Comparison of ENCODE assay signal across 7 mouse cellular contexts in the genomic region with DNA sequence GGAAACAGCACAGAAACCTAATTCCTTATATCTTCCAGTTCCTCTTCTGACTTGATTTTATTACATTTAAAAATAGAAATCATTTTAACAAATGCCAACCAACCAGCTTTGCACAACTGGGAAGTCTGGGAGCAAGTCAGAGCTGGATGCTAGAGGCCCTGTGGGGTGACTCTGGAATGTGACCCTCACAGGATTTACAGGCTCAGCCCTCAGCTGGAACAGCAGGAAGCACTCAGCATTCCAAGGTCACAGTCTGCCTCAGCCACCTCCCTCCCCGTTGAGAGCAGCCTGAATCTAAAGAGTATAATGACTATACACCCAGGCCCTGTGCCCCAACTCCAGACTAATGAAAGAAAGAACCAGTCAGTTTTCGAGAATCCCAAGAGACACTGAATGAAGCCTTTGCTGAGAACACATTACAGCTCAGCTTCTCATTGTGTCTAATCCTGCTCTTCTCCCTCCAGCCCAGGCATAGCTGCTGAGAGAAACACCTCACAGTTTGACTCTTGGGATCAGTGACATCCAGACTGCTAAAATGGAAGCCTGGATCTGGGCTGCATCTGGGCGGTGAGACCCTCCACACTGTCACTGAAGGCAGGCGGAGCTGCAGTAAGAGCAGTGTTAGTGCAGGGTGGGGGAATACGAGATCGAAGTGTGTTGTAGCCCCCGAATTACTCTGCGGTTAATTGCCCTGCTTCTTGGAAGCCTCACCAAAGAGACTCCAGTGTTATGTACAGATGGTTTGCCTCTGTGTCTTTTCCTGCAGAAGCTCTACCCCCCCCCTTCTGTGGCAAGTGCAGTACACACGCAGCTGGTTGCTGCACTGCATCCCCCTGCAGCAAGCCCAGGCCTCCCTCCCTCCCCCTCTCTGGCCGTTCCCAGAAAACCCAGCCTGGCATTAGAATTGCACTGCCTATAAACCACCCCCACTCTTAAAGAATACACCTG. TPM values are rescaled to one million over a fixed set of nuclear protein-coding genes. Genes with fewer than 3 reads are reported as not detected.
DNase-seq lines count a peak whose midpoint lies in the region; ATAC-seq and TF ChIP-seq lines count a peak whose summit lies in the region.

No protein-coding gene starts in this region.

- H3K27me3 ChIP-seq in embryonic facial prominence, embryonic 13.5 days: no peaks in the 10 kb centered on the region
- H3K27me3 ChIP-seq in stomach, postnatal 0 days (ENCODE audit: control insufficient read depth, insufficient read depth, low read length): no peaks in the 10 kb centered on the region

- no peaks in the 10 kb centered on the region for H3K4me1 ChIP-seq in embryonic facial prominence, embryonic 13.5 days
- no peaks in the 10 kb centered on the region for H3K4me1 ChIP-seq in stomach, postnatal 0 days (replicated peaks; ENCODE audit: control insufficient read depth, insufficient read depth)

- H3K9ac ChIP-seq in embryonic facial prominence, embryonic 13.5 days: no peak overlapping the region; the same call in 1 of the 2 replicates
- peak overlapping the region; percentile 38; the same call in 1 of the 2 replicates for H3K9ac ChIP-seq in stomach, postnatal 0 days (ENCODE audit: low read length)

- no peak for TF ChIP-seq EP300 in stomach, postnatal 0 days (optimal IDR thresholded peaks at IDR 0.05)

- no peak for ATAC-seq in embryonic facial prominence, embryonic 13.5 days (ENCODE audit: insufficient number of reproducible peaks, insufficient read depth, low FRiP score, low TSS enrichment, low read depth)
- peak; percentile 60; the same call in 1 of the 2 replicates for ATAC-seq in stomach, postnatal 0 days (ENCODE audit: low FRiP score, low TSS enrichment)

- intact Hi-C loops in left cerebral cortex, postnatal 36 days (cut with DNase I): no loop called here
- intact Hi-C loops in left cerebral cortex, postnatal 14 days (cut with DNase I): no loop called here

- no peaks in the 10 kb centered on the region for H3K9me3 ChIP-seq in embryonic facial prominence, embryonic 13.5 days
- H3K9me3 ChIP-seq in stomach, postnatal 0 days (ENCODE audit: control insufficient read depth, low read length): no peaks in the 10 kb centered on the region

- TF ChIP-seq CTCF in stomach, postnatal 0 days (IDR thresholded peaks at IDR 0.05; ENCODE audit: low read depth): no peak

- H3K4me2 ChIP-seq in embryonic facial prominence, embryonic 13.5 days: no peak overlapping the region
- no peak overlapping the region for H3K4me2 ChIP-seq in stomach, postnatal 0 days (replicated peaks; ENCODE audit: low read depth)

- peaks cover 66% of the 10 kb centered on the region for H3K36me3 ChIP-seq in embryonic facial prominence, embryonic 13.5 days
- peaks cover 3% of the 10 kb centered on the region; the same call in 1 of the 2 replicates for H3K36me3 ChIP-seq in stomach, postnatal 0 days (ENCODE audit: control insufficient read depth, insufficient read depth, low read length)

- 61% methylated on average over 10 of the region's 10 CpGs for WGBS in embryonic facial prominence, embryonic 13.5 days
- 67% methylated on average over 10 of the region's 10 CpGs for WGBS in stomach, postnatal 0 days

- DNase-seq in ovary, adult 18-20 months (ENCODE audit: low spot score): peak; percentile 38
- no peak for DNase-seq in ovary, postnatal 14 days (ENCODE audit: low spot score)
- DNase-seq in kidney, postnatal 10 days: peak; percentile 82
- DNase-seq in stomach, postnatal 0 days (ENCODE audit: low spot score): no peak
- no peak for DNase-seq in left cerebral cortex, postnatal 36 days (ENCODE audit: low spot score in 2 of 2)
- no peak for DNase-seq in left cerebral cortex, postnatal 14 days (ENCODE audit: low spot score in 2 of 2)

- H3K27ac ChIP-seq in embryonic facial prominence, embryonic 13.5 days: peak overlapping the region; percentile 62; the same call in 1 of the 2 replicates
- peak overlapping the region; percentile 58; the same call in 1 of the 2 replicates for H3K27ac ChIP-seq in stomach, postnatal 0 days (replicated peaks)

- H3K4me3 ChIP-seq in embryonic facial prominence, embryonic 13.5 days: no peak overlapping the region
- no peak overlapping the region for H3K4me3 ChIP-seq in stomach, postnatal 0 days (ENCODE audit: low read depth, low read length)

RNA-seq across cellular contexts. Expression of gene Mtrr, which starts 8.7 kb away (rescaled TPM):
- polyA plus RNA-seq in embryonic facial prominence, embryonic 13.5 days (2015; fragmentation: Nextera tagmentation; extraction: Ambion mirVana): 17.8 and 18.8 TPM in 2 replicates
- 8.8 and 9.3 TPM in 2 replicates for polyA plus RNA-seq in stomach, postnatal 0 days (2015; fragmentation: Nextera tagmentation; extraction: Ambion mirVana)
- 10 to 100 TPM; 14.3 to 19.3 TPM for total RNA-seq in left cerebral cortex, postnatal 36 days (2021)
- total RNA-seq in left cerebral cortex, postnatal 14 days (2021): 10 to 100 TPM; 10.3 to 16.5 TPM

RNA-seq across cellular contexts. Expression of gene Fastkd3, which starts 8.8 kb away (rescaled TPM):
- 37.3 and 37.4 TPM in 2 replicates for polyA plus RNA-seq in embryonic facial prominence, embryonic 13.5 days (2015; fragmentation: Nextera tagmentation; extraction: Ambion mirVana)
- 19.9 and 21.8 TPM in 2 replicates for polyA plus RNA-seq in stomach, postnatal 0 days (2015; fragmentation: Nextera tagmentation; extraction: Ambion mirVana)
- 10 to 100 TPM; 14.1 to 15.1 TPM for total RNA-seq in left cerebral cortex, postnatal 36 days (2021)
- total RNA-seq in left cerebral cortex, postnatal 14 days (2021): 10 to 100 TPM; 13.1 to 15.4 TPM

RNA-seq across cellular contexts. Expression of gene 1700001L19Rik, which starts 24.0 kb away (rescaled TPM):
- polyA plus RNA-seq in embryonic facial prominence, embryonic 13.5 days (2015; fragmentation: Nextera tagmentation; extraction: Ambion mirVana): 0.37 and 0.62 TPM in 2 replicates
- 0.53 and 0.68 TPM in 2 replicates for polyA plus RNA-seq in stomach, postnatal 0 days (2015; fragmentation: Nextera tagmentation; extraction: Ambion mirVana)
- 10 to 100 TPM; 18.9 to 22.2 TPM for total RNA-seq in left cerebral cortex, postnatal 36 days (2021)
- 10 to 100 TPM; 25.6 to 28.2 TPM for total RNA-seq in left cerebral cortex, postnatal 14 days (2021)

Comparison
In these comparisons a context has a peak if more than half of its experiments do, and no peak if none do; other contexts are left out.
1. DNase-seq: peak in ovary, adult 18-20 months (single experiment) and kidney, postnatal 10 days (single experiment); none in ovary, postnatal 14 days (single experiment), stomach, postnatal 0 days (single experiment), left cerebral cortex, postnatal 36 days (0 of 2) and left cerebral cortex, postnatal 14 days (0 of 2).